Mouse (Mus musculus): ENCODE measurements at regions not wholly inside any gene's neighbourhood (a gene's known extent, or its start where the extent isn't known, plus 50 kb on each side); places are given as distances from the start of the nearest gene placed in this dataset.

GRCm38 (mm10) chr15:5493286-5493685 lies 249.3 kb upstream of the Ptger4 start:
- TF ChIP-seq GATA4 (IDR thresholded peaks at IDR 0.05; ENCODE audit: insufficient replicate concordance, low read length): no peak

GRCm38 (mm10) chr15:5495187-5495849 lies 251.3 kb upstream of the Ptger4 start:
- TF ChIP-seq GATA4 (IDR thresholded peaks at IDR 0.05; ENCODE audit: insufficient replicate concordance, low read length): no peak

GRCm38 (mm10) chr15:5495954-5496353 lies 252.0 kb upstream of the Ptger4 start:
- no peak for TF ChIP-seq GATA4 (IDR thresholded peaks at IDR 0.05; ENCODE audit: insufficient replicate concordance, low read length)

- TF ChIP-seq GATA4 (IDR thresholded peaks at IDR 0.05; ENCODE audit: insufficient replicate concordance, low read length): no peak
Observed at GRCm38 (mm10) chr15:5504502-5504901, 260.5 kb upstream of the Ptger4 start.

- no peak for TF ChIP-seq GATA4 (IDR thresholded peaks at IDR 0.05; ENCODE audit: insufficient replicate concordance, low read length)
Observed at GRCm38 (mm10) chr15:5506848-5507544, 263.0 kb upstream of the Ptger4 start.

GRCm38 (mm10) chr15:5507545-5507913 lies 263.5 kb upstream of the Ptger4 start:
- TF ChIP-seq GATA4 (IDR thresholded peaks at IDR 0.05; ENCODE audit: insufficient replicate concordance, low read length): no peak

GRCm38 (mm10) chr15:5510056-5510455 lies 266.1 kb upstream of the Ptger4 start:
- TF ChIP-seq GATA4 (IDR thresholded peaks at IDR 0.05; ENCODE audit: insufficient replicate concordance, low read length): no peak

- TF ChIP-seq GATA4 (IDR thresholded peaks at IDR 0.05; ENCODE audit: insufficient replicate concordance, low read length): no peak
Observed at GRCm38 (mm10) chr15:5511046-5511445, 267.1 kb upstream of the Ptger4 start.

GRCm38 (mm10) chr15:5512546-5512945 lies 268.6 kb upstream of the Ptger4 start:
- TF ChIP-seq GATA4 (IDR thresholded peaks at IDR 0.05; ENCODE audit: insufficient replicate concordance, low read length): no peak

- TF ChIP-seq GATA4 (IDR thresholded peaks at IDR 0.05; ENCODE audit: insufficient replicate concordance, low read length): no peak
Observed at GRCm38 (mm10) chr15:5513146-5513545, 269.2 kb upstream of the Ptger4 start.

GRCm38 (mm10) chr15:5514217-5514616 lies 270.2 kb upstream of the Ptger4 start:
- TF ChIP-seq GATA4 (IDR thresholded peaks at IDR 0.05; ENCODE audit: insufficient replicate concordance, low read length): no peak

- no peak for TF ChIP-seq GATA4 (IDR thresholded peaks at IDR 0.05; ENCODE audit: insufficient replicate concordance, low read length)
Observed at GRCm38 (mm10) chr15:5517244-5517966, 273.4 kb upstream of the Ptger4 start.

- no peak for TF ChIP-seq GATA4 (IDR thresholded peaks at IDR 0.05; ENCODE audit: insufficient replicate concordance, low read length)
Observed at GRCm38 (mm10) chr15:5519552-5519951, 275.6 kb upstream of the Ptger4 start.

- TF ChIP-seq GATA4 (IDR thresholded peaks at IDR 0.05; ENCODE audit: insufficient replicate concordance, low read length): no peak
Observed at GRCm38 (mm10) chr15:5519997-5520396, 276.0 kb upstream of the Ptger4 start.

- no peak for TF ChIP-seq GATA4 (IDR thresholded peaks at IDR 0.05; ENCODE audit: insufficient replicate concordance, low read length)
Observed at GRCm38 (mm10) chr15:5528619-5529018, 284.6 kb upstream of the Ptger4 start.

- no peak for TF ChIP-seq GATA4 (IDR thresholded peaks at IDR 0.05; ENCODE audit: insufficient replicate concordance, low read length)
Observed at GRCm38 (mm10) chr15:5533656-5534055, 289.7 kb upstream of the Ptger4 start.
